Mouse (Mus musculus) midbrain, postnatal 0 days (tissue): Measurements from ENCODE around the gene Trio. TPM values are rescaled to one million over a fixed set of nuclear protein-coding genes. Genes with fewer than 3 reads are reported as not detected.

ENCODE experiments used
- ATAC-seq: fragments of 200-750 bp; cut with Nextera tagmentation; 2 replicates; pipeline ENCODE4 v1.8.0; 2017; ENCODE audit warnings: moderate number of reproducible peaks, mild to moderate bottlenecking, moderate TSS enrichment, moderate library complexity; ENCODE audit not compliant: low FRiP score
- DNase-seq: peaks from one replicate; pipeline ENCODE4 v3.0.0-alpha.2; 2015; ENCODE audit warnings: low spot score
- H3K27ac ChIP-seq: fragments of 300-500 bp; sonication (generic); 2 replicates; pipeline ENCODE4 v1.5.1; 2014; ENCODE audit warnings: low read depth, mild to moderate bottlenecking, low read length, mixed read lengths
- H3K27me3 ChIP-seq: fragments of 300-500 bp; sonication (generic); 2 replicates; pipeline ENCODE4 v1.6.1; 2014; ENCODE audit warnings: low read length, control low read depth, mixed read lengths; ENCODE audit not compliant: insufficient read depth
- H3K36me3 ChIP-seq: fragments of 300-500 bp; sonication (generic); 2 replicates; pipeline ENCODE4 v1.6.1; 2014; ENCODE audit warnings: low read length, control low read depth, mixed read lengths; ENCODE audit not compliant: insufficient read depth
- H3K4me1 ChIP-seq: fragments of 300-500 bp; sonication (generic); 2 replicates; pipeline ENCODE4 v1.6.1; 2014; ENCODE audit warnings: mild to moderate bottlenecking, control low read depth, antibody characterized with exemption, low read length, mixed read lengths; ENCODE audit not compliant: insufficient read depth
- H3K4me2 ChIP-seq: fragments of 300-500 bp; sonication (generic); 2 replicates; pipeline ENCODE4 v1.6.1; 2014; ENCODE audit warnings: low read depth, mild to moderate bottlenecking, low read length, mixed read lengths; ENCODE audit not compliant: poor library complexity, severe bottlenecking
- H3K4me3 ChIP-seq: fragments of 300-500 bp; sonication (generic); 2 replicates; pipeline ENCODE4 v1.5.1; 2014; ENCODE audit warnings: low read depth, mild to moderate bottlenecking, low read length, moderate library complexity
- H3K9ac ChIP-seq: fragments of 300-500 bp; sonication (generic); replicated peaks from 2 replicates; pipeline ENCODE4 v1.6.1; 2014; ENCODE audit warnings: mild to moderate bottlenecking, low read length, moderate library complexity, mixed read lengths; ENCODE audit not compliant: poor library complexity, severe bottlenecking
- H3K9me3 ChIP-seq: fragments of 300-500 bp; sonication (generic); 2 replicates; pipeline ENCODE4 v1.6.1; 2016; ENCODE audit warnings: low read length, control low read depth
- CTCF ChIP-seq: IDR thresholded peaks from 2 replicates; pipeline ENCODE4 v1.5.1; 2016; ENCODE audit warnings: antibody characterized with exemption, mild to moderate bottlenecking
- WGBS: fragments of 180-500 bp; shearing (Covaris S2); extraction: QIAGEN DNeasy Blood & Tissue Kit; methylation state at CpG from one replicate; pipeline ENCODE4 v1.1.7; 2014; 5-methylcytosine and 5-hydroxymethylcytosine counted together
- polyA plus RNA-seq: library from polyadenylated mRNA; unstranded; fragments of >200 nt; fragmentation: Nextera tagmentation; extraction: Ambion mirVana; gene quantifications from 2 replicates; pipeline ENCODE4 v1.2.1, GENCODE M21; 2015
- total RNA-seq: library from RNA; depleted of rRNA; stranded (reverse); fragments of >200 nt; gene quantifications from 2 replicates; pipeline ENCODE4 v1.2.3, GENCODE M21; 2014

The Trio gene
- total and polyA plus RNA-seq, 2 experiments from 2014 or later, result 23.3 to 213 TPM

DNA sequence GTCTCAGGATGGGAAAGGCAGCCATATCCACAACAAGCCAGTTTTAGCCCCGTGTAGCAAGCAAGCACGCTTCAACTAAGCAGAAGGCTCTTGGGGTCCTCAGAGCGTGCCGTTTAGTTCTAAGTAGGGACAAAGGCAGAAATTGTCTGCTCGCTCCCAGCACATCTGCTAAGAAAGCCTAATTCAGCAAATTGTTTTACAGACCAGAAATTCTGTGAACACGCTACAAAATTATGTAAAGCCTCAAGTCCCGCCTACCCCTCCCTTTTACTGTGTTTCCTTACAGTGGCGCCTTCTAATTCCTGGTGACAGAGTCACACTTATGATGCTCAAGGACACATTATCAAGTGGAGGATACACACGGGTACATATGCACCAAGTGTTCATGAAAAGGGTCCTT, 80.1 kb downstream of the Trio start:
- no peak for ATAC-seq
- Histone ChIP-seq H3K4me1 (peaks cover 24% of the 10 kb centered on the region), H3K4me3 (no peak overlapping the region), H3K9me3 (no peaks in the 10 kb centered on the region), H3K27ac (no peak overlapping the region), H3K4me2 (no peak overlapping the region), H3K9ac (no peak overlapping the region), H3K27me3 (no peaks in the 10 kb centered on the region), H3K36me3 (no peaks in the 10 kb centered on the region)
- DNase-seq, result no peak
- WGBS, result 49% methylated on average over 9 of the region's 9 CpGs
- no peak for TF ChIP-seq CTCF

DNA sequence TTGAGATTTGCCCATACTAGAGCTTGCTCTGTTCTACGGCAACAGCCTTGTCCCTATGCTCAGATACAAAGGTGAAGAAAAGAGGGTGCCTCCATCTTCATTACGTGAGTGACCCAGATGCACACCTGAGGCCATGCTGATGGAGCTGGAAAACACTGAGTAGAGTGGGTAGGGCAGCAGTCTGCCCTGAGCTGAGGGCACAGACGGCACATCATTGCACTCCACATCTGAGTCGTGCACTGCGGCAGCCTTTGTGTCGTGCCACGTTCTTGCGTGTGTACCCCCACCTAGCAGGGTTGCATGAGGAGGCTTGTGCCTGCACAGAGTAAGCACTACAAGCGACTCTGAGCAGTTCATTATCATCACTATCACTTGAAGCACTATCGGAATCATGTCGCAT, 80.8 kb downstream of the Trio start:
- H3K9ac ChIP-seq, result no peak overlapping the region
- H3K4me3 ChIP-seq, result no peak overlapping the region
- H3K27ac ChIP-seq, result no peak overlapping the region
- TF ChIP-seq CTCF, result no peak
- WGBS, result 80% methylated on average over 11 of the region's 11 CpGs
- no peaks in the 10 kb centered on the region for H3K27me3 ChIP-seq
- no peaks in the 10 kb centered on the region for H3K9me3 ChIP-seq
- H3K4me2 ChIP-seq, result no peak overlapping the region
- H3K36me3 ChIP-seq, result no peaks in the 10 kb centered on the region
- no peak for DNase-seq
- peaks cover 24% of the 10 kb centered on the region for H3K4me1 ChIP-seq
- ATAC-seq, result no peak

DNA sequence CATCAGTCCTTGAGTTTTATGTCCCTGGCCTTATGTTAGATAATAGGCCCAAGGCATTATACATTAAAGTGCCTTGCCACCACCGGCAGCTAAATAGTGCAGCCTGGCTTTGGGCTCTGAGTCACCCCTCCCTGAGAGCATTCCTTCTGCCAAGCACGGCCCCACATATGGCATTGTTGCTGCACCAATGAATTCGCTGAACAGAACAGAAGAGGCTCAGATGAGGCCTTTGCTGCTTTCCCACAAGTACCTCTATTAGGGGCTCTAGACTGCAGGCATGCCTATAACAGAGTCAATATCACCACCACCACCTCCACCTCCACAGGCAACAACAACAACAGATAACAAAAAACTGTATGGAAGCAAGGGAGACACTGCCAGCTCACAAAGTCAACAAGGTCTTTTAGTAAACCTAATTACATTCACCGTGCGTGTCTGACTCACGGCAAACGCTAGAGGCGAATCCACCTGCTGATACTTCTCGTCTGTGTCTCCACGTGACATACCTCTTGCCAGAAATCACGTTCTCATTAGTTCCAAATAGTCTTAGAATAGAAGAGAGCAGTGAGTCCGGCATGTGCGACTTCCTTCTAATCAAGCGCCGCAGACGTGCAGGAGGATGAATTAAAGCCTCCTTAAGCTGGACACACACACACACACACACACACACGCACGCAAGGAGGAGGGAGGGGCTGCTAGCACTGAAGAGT, 82.0 kb downstream of the Trio start:
- no peaks in the 10 kb centered on the region for H3K36me3 ChIP-seq
- H3K4me2 ChIP-seq, result peak overlapping the region; percentile 22
- no peak overlapping the region for H3K4me3 ChIP-seq
- H3K9me3 ChIP-seq, result no peaks in the 10 kb centered on the region
- H3K4me1 ChIP-seq, result peaks cover 29% of the 10 kb centered on the region
- ATAC-seq (peak; percentile 50), DNase-seq (peak; percentile 87)
- WGBS, result 20% methylated on average over 18 of the region's 18 CpGs
- TF ChIP-seq CTCF, result peak; percentile 24; the same call in 1 of the 2 replicates
- no peak overlapping the region for H3K27ac ChIP-seq
- H3K9ac ChIP-seq, result no peak overlapping the region
- H3K27me3 ChIP-seq, result no peaks in the 10 kb centered on the region

DNA sequence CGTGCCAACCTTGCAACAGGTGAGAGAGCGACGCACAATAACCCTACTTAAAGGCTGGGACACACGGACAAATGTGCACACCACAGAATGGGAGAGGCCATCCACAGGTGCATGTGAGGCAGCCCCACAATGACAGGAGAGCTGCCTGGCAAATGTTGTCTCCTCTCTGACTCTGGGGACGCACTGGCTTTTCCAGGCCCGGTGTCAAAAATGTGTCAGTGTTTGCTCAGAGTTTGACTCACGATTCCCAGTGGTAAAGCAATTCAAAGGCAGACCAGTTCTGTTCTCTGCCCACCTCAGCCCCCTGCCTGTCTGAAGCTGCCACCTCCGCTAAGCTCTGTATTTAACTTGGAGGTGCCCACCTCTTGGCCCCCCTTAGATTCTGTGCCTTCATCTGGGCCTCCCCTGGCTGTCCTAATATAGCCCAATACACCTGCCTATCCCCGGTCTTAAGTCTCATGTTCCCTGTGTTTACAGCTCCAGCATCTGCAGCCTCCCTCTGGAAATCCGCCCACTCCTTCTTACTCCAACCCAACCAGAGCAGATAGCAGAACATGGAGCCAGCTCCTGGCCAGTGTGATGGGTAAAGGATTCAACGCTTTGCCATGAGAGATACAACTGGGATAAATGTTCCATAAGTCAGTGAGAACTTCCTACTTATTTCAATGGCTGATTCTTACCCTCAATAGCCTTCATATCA, 83.3 kb downstream of the Trio start:
- no peak overlapping the region for H3K4me2 ChIP-seq
- H3K9me3 ChIP-seq, result no peaks in the 10 kb centered on the region
- ATAC-seq (no peak), DNase-seq (no peak)
- 81% methylated on average over 11 of the region's 11 CpGs for WGBS
- H3K4me1 ChIP-seq, result peaks cover 32% of the 10 kb centered on the region
- H3K27me3 ChIP-seq, result no peaks in the 10 kb centered on the region
- no peak overlapping the region for H3K9ac ChIP-seq
- H3K27ac ChIP-seq, result no peak overlapping the region
- no peak overlapping the region for H3K4me3 ChIP-seq
- no peak for TF ChIP-seq CTCF
- H3K36me3 ChIP-seq, result no peaks in the 10 kb centered on the region

DNA sequence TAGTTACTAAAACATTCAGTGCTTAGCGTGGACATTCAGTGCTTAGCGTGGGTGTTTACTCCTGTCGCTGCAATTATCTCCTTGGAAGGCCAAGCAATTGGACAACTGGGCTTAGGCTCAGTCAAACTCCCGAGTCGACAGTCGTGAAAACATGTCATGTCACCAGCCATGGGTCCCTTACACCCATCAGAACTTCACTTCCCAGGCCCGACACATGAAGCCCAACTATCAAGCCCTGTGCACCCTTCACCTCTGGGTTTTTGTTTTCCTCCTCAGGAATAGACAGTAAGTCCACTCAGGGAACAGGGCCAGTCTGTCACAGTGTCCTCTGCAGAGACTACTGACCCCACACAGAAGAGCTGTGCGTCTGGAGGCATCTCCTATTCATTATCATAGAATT, 84.2 kb downstream of the Trio start:
- no peak for TF ChIP-seq CTCF
- no peak overlapping the region for H3K4me2 ChIP-seq
- no peaks in the 10 kb centered on the region for H3K36me3 ChIP-seq
- H3K4me1 ChIP-seq, result peaks cover 39% of the 10 kb centered on the region
- ATAC-seq (no peak), DNase-seq (no peak)
- H3K27ac ChIP-seq, result no peak overlapping the region
- WGBS, result 74% methylated on average over 8 of the region's 8 CpGs
- no peak overlapping the region for H3K9ac ChIP-seq
- H3K9me3 ChIP-seq, result no peaks in the 10 kb centered on the region
- H3K27me3 ChIP-seq, result no peaks in the 10 kb centered on the region
- H3K4me3 ChIP-seq, result no peak overlapping the region

DNA sequence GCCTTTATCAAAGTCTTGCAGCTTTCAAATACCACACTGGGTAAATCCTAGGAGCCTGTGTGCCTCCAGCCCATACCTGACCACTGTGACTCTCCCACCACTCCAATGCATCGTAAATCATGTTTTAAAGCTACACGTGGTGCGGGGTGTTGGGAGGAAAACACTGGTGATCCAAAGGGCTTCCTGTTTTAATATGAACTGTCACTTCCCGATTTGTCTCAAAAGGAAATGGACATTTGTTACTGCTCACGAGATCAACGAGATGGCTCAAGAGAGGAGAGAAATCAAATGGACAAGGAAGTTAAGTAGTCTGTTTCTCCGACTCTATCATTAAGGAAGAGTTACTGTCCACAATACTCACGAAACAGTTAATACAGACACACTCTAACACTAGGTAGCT, 84.6 kb downstream of the Trio start:
- Histone ChIP-seq H3K4me3 (no peak overlapping the region), H3K27ac (no peak overlapping the region), H3K4me2 (no peak overlapping the region), H3K36me3 (no peaks in the 10 kb centered on the region), H3K9me3 (no peaks in the 10 kb centered on the region), H3K27me3 (no peaks in the 10 kb centered on the region), H3K4me1 (peaks cover 41% of the 10 kb centered on the region), H3K9ac (no peak overlapping the region)
- 89% methylated on average over 8 of the region's 8 CpGs for WGBS
- TF ChIP-seq CTCF, result no peak
- no peak for ATAC-seq
- no peak for DNase-seq
